Mouse (Mus musculus): ENCODE measurements around the gene Mfsd12.

Gene Mfsd12

DNA sequence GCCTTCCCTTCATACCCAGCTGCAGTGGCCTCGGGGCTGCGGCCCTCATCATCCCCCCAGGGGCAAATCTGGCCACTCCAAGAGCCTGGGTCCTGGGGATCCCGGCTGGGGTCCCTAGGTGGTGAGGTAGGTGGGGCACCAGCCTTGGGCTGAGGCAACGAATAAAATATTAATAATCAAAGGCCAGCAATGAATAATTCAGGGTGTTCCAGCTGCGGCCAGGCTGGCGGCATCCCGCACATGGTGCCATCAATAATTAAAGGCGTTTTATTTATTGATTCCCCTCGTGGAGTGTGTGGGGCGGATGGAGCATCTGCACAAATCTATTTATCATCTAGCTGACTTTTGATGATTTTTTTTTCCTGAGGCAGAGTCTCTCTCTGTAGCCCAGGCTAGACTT lies 46.2 kb downstream of the Mfsd12 start:
- no peak for DNase-seq (ENCODE audit: low spot score)

DNA sequence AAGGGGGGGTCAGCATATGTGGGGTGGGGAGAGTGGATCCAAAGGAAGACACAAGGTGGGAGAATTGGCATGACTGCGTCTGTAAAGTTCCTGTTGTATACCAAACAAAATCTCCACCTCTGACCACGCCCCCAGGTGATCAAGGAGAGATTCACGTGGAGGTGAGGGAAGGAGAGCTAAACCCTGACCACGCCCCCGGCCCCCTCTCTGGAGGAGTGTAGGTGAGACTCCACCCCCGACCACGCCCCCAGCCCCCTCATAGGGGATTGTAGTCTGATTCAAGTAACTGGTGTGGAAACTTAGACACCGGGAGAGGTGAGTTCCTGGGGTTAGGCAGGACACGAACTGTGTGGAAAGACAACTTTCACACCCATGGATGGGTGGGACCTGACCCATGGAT lies 46.8 kb downstream of the Mfsd12 start:
- no peak for DNase-seq (ENCODE audit: low spot score)

DNA sequence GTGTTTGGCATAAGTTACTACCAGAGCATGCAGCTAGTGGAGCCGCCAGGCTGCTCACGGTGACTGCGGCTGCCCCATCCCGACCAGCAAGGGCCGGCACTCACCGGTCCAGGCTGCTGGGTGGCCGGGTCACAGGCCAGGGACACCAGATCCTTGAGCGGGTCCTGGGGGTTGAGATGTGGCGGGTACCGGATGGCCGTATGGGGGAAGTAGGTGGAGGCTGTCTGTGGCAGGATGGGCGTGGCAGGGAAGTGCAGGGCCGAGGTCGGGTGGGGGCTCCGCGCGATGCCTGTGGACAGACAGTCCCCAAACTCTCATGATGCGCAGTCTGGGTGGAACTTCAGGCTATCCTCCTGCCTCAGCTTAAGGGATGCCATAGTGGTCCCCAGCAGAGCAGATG lies 47.4 kb downstream of the Mfsd12 start:
- DNase-seq (ENCODE audit: low spot score), result no peak

DNA sequence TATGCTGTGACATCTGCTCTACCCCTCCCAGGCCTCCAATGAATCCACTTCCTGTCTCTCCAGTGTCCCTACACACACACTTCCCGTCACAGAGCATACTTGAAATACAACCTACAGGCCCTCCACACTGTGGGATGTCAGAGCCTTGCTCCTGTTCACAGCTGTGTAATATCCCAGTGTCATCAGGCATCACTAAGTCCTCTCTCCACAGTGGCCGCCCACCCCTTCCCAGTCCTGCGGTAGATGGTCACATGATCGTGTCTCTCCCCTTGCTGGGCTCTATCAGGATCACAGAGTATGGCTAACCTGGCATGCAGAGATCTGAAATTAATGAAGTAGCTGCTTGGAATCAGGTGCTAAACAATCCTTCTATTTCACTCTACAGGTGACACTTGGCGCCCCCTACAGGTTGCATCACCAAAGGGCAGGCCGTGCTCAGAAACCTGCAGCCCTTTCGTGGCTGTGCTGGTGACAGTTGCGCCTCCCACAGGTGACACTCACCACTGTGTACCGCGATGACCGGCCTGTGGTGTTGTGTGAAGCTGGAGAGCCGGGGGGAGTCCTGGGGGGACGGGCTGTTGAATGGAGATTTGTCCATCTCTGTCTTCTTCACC lies 48.4 kb downstream of the Mfsd12 start:
- no peak for DNase-seq (ENCODE audit: low spot score)

DNA sequence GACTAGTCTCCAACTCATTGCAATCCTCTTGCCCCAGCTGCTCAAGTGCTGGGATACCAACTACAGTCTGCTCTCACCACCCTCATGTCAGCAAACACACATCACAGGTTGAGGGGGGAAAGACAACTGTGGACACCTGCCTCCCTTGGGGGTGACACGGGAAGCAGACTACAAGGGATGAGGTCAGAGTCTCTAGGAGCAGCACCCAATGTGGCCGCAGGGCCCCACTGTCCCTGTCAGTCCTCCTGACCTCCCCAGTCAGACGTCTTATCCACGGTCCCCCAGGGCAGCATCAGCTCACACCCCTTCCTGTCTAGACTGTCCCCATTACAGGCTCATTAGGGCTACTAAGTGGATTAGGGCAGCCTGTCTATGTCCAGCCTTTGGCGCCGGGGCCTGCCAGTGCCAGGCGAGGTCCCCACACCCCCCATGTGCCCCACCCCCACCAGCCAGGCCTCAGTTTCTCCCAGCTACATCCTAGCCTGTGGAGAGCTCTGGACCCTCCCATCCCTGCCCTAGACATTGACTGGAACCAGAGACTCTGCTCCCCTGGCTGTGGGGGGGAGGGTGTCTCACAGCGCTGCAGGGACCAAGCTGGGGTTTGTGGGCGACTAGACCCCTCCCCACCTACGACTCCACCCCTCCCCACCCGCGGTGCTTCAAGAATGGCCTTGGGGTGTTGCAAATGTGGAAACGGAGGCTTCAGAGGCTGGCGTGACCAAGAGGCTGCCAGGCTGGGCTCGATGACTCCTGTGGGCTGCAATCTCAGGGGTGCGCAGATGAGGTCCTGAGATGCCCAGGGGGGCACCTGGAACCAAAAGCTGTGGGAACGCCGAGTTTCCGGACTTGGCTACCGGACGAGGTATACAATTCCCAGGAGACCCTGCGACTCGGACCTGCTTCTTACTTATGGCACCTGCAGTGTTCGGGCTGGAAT lies 49.5 kb downstream of the Mfsd12 start:
- no peak for DNase-seq (ENCODE audit: low spot score)

DNA sequence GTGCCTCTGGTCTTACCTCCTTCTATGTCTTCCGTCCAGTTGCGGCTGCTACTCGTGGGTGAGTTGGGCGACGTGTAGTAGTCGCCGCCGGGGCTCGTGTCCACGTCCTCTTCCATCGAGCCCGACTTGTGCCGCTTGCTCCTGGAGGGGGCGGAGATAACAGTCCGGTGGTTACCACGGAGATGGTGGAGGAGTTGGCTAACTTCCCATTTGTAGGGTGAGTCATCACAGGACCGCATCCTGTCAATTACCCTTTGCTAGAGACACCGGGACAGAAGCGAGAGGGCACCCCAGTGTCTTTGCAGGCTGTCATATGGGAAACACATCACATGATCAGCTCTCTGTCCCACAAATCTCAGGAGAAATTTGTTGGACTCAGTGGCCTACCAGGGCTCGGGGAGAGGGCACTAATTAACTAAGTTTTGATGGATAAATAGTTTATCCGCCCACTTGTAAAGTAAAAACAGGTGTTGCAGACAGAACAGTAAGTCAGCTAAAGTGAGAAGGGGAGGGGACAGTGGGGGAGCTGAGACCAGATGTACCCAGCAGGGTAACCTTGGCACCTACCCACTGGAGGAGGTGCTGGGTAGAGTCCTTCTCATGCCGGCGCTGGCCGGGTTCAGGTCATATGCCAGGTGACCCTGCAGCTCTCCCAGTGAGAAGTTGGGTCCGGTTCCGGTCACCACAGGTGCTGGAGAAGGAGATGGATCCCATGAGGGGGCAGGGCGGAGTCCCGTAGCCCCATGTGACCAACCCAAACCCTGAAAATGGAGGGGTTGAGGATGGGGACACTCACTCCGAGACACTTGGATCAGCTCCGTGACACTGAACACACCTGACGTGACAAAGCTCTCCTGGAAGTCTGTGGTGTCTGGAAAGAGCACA lies 50.5 kb downstream of the Mfsd12 start:
- peak; percentile 73 for DNase-seq (ENCODE audit: low spot score)

DNA sequence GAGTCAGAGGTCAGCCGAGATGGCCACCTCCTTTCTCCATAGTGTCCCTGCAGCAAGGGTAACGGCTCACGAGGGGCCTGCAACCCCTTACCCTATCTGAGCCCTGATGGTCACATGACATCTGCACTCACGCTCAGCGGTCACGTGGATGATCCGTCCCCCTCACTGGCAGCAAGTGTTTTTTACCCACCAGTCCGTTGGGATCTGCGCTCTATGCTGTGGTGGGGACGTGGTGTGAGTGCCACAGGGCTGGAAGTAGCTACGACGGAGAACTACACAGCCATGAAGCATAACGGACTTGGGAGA lies 51.1 kb downstream of the Mfsd12 start:
- DNase-seq (ENCODE audit: low spot score), result no peak

DNA sequence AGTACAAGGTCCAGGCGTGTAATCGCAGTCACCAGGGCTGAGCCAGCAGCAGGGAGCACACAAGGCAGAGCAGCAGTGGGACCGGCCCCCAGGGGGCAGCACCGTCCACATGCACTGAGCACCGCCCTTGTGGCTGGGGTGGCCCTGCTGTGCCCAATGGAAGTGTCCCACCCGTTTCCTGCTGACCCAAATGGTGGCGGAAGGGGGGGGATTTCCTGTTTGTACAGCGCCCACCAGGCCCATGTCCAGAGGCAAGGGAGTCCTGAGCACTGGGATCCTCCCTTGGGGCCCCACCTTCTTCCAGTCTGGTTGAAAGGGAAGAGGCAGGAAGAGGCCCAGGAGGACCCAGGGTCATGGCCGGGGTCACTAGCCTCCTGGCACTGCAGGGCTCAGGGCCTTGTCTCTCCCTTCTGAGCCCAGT lies 51.6 kb downstream of the Mfsd12 start:
- peak; percentile 90 for DNase-seq (ENCODE audit: low spot score)

DNA sequence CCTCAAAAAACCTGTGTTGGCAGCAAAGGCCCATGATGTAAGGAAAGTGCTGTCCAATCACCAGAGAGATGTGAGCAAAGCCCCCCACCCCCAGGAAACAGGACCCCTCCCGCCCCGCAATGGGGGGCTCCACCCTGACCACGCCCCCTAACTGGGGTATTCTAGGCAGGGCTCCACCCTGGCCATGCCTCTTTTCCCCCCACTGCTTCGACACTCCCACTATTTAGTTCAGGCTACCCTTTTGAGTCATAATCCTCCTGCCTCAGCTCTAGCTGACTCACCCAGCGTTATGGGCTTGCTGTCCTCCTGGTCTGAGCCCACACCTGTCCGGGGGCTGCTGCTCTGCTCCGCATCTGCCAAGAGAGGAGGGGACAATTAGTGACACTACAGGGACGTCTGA lies 52.0 kb downstream of the Mfsd12 start:
- peak; percentile 48 for DNase-seq (ENCODE audit: low spot score)

DNA sequence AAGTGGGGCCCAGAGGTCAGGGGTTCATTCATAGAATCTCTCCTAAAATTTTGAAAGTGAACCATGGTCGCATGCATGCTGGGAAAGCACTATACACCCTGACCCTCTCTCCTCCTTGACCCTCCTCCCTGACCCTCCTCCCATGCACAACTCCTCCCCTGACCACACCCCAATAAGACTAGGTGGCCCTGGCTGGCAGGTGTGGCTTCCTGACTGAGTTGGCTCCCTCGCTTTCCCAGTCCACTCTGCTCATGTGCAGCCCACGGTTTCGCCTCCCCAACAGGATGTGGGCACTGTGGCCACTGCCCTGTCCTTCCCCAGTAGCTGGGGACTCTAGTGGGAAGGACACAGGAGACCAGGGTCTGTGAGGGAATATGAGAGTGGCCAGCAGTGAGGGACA lies 53.1 kb downstream of the Mfsd12 start:
- no peak for DNase-seq (ENCODE audit: low spot score)

DNA sequence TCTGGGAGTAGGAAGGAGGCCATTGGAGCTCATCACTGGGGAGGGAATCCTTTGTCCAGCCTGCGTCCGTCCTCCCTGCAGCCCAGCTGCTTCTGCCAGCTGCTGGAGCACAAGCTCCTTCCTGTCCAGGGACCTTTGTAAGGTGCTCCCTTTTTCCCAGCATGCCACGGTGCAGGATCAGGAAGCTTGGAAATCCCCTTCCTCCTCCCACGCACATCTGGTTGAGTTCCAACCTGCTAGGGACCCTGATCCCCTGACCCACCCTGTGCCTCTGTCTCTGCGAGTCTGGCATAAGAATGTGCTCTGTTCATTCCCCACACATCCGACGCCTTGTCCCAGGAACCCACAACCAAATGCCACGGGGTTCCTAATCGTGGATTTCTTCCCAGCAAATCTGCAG lies 53.7 kb downstream of the Mfsd12 start:
- no peak for DNase-seq (ENCODE audit: low spot score)

DNA sequence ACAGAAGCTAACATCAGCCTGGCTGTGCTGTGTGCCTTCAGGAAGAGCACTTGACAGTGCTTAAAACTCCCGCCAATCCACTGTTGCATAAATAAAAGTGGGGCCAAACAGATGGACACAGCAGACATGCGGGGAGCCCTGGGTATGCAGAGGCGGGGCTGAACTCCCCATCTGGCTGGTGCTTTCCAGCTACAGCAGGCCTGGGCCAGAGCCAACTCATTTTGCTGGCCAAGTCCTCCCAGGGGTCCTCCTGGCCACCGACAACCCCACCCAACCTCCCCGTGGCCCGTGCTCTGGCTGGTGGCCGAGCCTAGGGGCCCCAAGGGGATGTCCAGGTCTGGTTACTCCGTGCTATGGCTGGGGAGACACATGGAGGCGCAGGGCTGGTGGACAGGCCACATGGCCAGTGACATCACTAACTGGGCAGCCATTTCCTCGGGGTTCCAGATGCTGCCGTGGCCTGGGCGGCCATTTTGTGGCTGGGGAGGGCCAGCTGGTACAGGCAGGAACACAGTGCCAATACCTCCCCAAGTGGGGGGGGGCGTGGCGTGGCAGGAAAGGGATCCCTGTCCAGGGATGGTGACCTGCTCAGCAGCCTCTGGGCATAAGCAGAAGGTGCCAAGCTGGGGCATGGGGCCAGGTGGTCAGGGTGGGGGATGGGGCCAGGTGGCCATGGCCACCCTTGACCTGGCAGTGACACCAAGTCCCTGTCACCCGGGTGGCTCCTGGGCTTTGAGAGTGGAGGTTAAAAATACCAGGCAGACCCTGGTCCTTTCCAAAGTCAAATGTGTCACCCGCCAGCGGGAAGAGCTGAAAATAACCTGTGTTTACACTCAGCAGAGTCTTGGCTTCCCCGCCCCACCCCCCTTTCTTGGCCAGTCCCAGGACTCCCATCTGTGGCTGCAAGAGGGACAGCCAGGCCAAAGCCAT lies 54.4 kb downstream of the Mfsd12 start:
- no peak for DNase-seq (ENCODE audit: low spot score)

DNA sequence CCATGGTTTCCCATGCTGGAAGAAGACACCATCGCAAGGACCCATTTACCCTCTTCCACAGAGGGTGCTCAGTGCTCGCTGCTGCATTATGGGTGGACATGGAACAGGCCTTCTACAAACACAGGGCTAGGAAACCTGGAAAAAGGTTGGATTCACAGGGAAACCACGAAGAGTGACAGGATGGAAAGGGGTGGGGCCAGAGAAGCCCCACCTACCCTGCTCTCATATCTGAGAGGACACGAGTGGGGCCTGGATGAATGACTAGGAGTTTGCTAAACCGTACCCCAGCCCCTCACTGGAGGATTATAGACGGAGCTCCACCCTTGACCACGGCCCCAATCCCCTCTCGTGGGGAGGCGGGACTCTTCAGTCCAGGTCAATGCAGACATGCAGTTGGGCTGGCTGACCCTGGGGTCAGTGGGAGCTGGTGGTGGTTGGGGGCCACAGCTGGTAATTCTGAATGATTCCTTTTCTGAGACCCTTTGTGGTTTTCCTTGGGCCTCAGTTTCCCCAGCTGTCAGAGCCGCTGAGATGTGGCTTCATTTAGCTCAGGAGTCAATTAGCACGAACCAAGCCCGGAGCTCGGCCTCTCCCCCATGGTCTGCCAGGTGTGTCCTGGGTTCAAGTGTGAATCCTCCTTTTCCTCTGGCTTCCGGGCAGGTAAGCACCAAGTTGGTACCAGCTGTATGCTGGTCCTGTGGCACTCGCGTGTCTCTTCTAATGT lies 55.5 kb downstream of the Mfsd12 start:
- no peak for DNase-seq (ENCODE audit: low spot score)

DNA sequence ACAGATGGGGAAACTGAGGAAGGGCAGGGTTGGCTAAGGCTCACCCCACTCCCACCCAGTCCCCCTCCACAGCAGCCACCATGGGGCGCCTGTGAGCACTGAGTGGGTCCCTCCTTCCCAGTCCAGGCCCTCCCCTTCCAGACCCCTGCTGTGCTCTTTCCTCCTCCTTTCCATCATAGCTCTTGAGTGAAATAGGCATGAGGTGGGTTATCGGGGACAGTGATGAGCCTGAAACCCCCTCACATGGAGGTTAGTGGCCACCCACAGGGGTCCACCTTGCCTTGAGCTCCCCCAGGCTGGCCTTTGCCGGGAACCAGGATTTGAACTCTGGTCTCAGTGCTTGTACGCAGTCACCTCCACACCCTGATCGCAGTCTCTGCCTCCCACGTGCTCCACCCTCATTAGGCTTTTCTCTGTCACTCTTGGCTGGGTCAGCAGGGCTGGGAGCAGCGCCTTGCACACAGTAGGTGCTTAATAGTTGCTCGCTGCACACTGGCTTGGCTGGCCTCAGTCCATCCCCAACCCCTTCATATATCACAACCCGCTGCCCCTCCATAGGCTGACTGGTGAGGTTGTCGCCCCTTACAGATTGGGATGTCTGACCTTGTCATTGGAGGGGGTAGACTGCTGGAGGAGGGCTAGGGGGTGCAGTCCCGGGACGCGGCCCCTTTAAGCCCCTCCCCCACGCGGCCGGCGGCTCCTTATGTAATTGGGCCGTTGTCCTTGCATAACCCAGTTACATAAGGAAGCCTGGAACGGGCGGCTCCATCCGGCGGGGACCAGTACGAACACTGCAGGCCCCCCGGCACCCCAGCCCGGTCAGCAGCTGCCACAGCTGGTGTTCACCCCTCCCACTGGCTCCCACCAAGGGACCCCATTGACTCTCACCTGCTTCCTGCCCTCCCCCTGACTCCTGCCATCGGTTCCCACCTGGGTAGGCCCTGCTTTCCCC lies 56.3 kb downstream of the Mfsd12 start:
- no peak for DNase-seq (ENCODE audit: low spot score)

DNA sequence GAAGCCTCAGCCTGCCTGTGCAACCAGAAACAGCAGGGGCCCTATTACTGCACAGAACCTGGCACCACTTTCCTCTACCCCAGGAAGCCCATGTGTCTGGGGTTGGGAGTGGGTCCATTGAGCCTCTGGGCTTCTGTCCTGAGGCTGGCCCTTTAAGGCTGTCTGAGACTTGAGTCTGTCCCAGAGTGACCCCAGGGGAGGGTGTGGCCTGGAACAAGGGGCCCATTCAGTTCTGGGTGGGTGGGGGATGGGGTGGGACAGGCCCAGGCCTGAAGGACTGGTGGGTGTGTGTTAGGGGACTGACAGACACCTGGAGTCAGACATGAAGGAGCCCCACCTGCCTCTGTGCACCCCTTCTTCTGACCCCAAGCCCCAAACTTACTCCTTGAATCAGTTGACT lies 57.4 kb downstream of the Mfsd12 start:
- no peak for DNase-seq (ENCODE audit: low spot score)

DNA sequence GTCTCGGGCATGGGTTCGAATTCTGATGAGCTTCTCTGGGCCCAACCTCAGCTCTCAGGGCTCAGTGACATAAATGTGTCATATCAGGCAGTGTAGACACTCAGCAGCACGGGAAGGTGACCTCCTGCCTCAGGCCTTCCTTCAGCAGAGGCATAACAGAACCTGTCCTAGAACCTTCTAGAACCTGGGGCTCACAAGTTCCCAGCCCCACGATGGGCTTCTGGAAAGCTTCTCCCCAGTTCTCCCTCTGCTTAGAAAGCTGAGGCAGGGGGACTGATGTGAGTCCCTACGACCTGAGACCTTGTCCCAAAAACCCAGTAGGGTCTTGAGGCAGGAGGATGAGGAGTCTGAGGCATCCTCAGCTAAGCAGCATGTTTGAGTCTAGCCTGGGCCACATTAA lies 57.9 kb downstream of the Mfsd12 start:
- DNase-seq (ENCODE audit: low spot score), result no peak
